Mouse (Mus musculus): ENCODE results near the gene Pnkd. TPM values are rescaled to one million over a fixed set of nuclear protein-coding genes. Genes with fewer than 3 reads are reported as not detected.
"Not testable (repeated sequence)": the region's sequence is repeated elsewhere in the genome, so short reads cannot be mapped to it uniquely, and the experiment has no call there.

Pnkd gene
- total RNA-seq, 2 experiments from 2014 or later: 151 to 152 TPM

DNA sequence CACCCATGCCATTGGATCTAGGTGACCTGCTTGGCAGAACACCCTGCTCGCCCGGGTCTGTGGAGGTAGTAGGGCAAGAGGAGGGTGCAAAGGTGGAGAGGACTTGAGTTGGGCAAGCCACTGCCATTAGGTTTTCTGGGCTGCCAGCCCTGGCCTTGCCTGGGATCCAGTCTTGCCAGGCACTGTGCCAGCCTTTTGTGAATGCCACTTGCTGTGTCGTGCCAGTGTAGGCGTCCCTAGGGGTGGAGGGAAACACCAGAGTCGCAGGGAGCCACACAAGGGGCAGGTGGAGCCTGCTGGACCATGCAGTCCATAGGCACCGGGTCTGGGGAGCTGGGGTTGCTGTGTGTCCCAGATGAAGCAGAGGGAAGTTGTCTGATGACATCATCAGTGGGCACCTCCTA is 55.6 kb downstream of the Pnkd start:
- intact Hi-C loops (cut with DNase I): no loop called here
- peak; percentile 50 to 63 for DNase-seq (ENCODE audit: low spot score in 2 of 2)

DNA sequence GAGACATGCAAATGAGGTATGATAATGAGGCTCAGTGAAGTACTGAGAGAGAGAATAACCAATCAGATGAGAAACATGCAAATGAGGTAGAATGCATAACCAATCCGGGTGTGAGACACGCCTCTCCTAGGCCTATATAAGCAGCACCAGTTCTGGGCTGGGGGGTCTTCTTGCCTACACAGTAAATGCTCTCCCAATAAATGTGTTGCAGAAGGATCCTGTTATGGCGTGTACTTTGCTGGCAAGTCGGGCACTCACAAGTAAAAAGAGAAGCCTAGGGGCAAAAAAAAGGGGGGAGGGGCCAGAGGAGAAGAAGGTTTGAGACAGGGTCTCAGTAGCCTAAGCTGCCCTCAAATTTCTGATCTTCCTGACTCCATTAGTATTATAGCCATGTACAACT is 56.3 kb downstream of the Pnkd start:
- intact Hi-C loops (cut with DNase I); DNase-seq (ENCODE audit: low spot score in 2 of 2): not testable (repeated sequence)

DNA sequence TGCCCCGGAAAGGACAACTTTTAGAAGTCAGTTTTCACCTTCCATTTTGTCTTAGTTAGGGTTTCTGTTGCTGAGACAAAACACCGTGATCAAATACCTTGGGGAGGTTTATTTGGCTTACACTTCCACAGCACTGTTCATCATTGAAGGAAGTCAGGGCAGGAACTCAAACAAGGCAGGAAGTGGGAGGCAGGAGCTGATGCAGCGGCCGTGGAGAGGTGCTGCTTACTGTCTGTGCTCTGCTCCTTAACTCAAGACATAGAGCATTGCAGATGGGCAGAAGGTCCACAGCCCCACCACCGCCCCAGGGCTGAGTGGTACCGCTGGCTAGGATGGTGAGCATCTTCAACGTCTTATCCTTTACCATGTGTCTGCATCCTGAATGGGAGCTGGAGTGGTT is 57.2 kb downstream of the Pnkd start:
- intact Hi-C loops (cut with DNase I): no loop called here
- peak in 1 of 2 experiments; percentile 16 for DNase-seq (ENCODE audit: low spot score in 2 of 2)

DNA sequence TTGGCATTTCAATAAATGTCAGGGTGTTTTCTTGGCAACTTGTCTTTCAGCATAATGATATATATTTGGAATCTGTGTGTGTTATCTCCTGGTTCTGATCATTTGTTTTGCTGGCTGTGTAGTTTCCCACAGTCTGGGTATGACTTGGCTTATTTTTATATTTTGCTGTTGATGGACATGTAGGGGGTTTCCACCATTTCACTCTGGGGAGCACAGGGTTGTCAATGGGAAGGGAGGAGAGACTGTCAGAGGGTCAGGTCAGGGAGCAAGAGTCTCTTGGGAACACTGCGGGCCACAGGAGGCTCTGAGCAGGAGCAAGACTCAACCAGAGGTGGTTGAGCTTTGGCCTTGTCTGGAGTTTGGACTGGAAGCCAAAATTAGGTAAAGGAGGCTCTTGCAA is 57.6 kb downstream of the Pnkd start:
- intact Hi-C loops (cut with DNase I): no loop called here
- DNase-seq (ENCODE audit: low spot score in 2 of 2): no peak

DNA sequence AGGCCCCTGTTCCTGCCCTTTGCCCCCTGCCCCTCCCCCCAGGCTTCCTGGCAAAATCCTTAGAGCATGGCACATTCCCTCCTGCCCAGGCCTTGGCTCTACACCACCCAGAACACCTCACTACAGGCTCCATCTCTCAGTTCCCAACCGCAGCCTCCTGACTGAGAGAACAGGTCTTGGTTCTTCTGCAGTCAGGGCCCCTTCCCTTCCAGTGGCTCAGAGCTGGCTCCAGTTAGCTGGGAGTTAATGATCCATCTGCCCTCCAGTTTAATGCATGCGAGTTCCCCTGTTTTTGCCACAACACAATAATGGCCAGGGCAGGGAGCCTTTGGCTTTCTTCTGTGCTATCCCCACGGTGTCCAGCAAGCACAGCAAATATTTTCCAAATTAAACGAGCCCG is 58.4 kb downstream of the Pnkd start:
- DNase-seq (ENCODE audit: low spot score in 2 of 2): no peak
- intact Hi-C loops (cut with DNase I): no loop called here

DNA sequence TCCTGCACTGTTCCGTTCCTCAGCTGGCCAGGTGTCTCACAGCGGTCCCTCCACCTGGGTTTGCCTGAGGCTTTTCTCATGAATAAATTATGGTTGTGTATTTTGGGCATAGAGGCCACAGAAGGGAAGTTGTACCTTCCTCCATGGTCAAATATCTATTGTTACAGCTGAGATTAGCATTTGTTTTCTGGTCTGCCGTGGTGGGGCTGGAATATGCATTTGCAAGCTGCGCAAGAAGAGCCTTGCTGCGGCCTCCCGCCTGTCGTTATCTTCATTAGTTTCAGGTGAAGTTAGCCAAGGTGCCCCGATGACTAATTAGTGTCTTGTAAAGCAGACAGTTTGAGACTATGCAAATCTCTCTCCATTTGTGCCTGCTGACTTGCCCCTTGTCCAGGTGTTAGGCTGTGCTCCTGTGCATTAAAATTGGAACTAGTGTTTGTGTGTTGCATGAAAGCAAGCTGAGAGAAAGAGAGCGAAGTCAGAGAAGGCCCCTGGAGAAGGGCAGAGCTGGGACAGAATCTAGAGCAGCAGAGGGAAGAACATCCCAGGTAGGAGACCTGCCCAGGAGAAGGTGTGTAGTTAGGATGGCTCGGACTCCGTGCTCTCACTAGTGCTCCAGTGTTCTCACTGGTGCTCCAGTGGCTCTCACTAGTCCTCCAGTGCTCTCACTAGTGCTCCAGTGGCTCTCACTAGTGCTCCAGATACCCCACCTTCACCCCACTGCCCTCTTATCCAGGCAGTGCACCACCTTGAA is 59.6 kb downstream of the Pnkd start:
- DNase-seq (ENCODE audit: low spot score in 2 of 2): no peak
- intact Hi-C loops (cut with DNase I): no loop called here

DNA sequence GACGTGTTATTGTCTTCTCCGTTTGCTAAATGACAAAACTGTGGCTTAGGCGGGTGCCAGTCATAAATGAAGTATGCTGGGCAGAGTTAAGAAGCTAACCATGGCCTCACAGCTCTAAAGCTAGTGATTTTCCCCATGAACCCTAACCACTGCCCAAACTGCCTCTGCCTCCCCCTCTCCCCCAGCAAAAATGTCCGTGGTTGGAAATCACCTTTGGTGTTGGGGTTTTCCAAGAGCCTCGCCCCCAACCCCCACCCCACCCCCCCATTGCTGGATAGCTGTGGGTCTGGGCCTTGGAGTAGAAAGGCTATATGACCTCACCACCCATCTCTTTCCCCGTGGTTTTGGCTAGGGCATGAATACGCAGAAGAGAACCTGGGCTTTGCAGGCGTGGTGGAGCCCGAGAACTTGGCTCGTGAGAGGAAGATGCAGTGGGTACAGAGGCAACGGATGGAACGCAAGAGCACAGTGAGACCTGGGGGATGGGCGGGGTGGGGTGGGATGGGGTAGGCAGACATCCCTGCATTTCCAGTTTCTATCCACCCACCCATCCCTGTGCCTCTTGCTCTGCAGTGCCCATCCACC is 66.5 kb downstream of the Pnkd start:
- intact Hi-C loops (cut with DNase I): no loop called here
- no peak for DNase-seq (ENCODE audit: low spot score in 2 of 2)

DNA sequence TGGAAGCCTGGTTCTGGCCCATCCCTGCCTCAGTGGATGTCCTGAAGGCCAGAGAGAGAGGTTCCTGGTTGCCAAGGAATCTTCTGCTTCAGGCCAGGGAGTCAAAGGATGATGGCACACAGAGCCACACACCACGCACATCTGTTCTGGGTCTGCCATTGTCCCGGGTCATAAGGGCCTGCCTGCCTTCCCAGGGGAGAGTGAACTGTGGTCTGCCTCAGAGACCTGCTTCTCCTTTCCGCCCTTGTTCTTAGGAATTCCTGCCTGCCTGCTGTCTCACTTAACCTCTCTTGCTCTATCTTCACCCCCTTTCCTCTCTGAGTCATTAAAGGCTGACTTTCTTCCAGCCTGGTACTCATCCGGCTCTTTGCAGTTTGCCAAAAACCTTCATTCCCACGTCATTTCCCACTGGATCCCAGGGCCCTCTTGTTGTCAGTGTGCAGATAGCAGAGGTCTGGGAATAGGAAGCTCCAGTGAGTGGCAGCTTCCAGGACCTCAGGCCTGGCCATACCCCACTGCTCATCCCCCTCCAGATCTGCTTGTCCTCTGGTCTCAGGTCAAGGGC is 67.9 kb downstream of the Pnkd start:
- no peak for DNase-seq (ENCODE audit: low spot score in 2 of 2)
- intact Hi-C loops (cut with DNase I): no loop called here

DNA sequence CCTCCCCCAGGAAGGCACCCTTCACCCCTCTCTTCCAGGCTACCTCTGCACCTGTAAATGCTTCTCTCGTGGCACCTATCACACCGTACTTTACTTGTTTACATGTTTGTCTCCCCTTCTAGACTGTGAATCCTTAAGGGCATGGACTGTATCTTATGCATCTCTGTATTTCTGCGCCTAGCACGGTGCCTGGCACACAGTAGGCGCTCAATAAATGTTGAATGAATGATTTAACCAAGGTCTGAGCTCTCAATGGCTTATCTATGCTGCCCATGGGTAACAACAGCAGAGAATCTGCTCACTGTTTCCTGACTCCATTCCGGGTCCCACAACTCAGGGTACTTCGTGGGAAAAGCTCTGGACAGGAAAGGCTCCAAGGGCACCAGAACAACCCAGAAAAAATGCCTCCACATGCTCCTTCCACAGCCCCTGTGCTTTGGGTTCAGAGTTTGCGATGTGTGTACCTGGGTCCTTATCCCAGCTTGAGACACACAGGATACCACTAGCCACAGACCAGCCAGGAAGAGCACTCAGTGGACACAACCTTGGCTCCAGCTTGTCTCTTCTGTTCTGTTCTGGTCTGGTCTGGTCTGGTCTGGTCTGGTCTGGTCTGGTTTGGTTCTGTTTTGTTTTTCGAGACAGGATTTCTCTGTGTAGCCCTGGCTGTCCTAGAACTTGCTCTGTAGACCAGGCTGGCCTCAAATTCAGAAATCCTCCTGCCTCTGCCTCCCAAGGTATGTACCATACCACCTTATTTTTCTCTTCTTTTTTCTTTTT is 68.9 kb downstream of the Pnkd start:
- intact Hi-C loops (cut with DNase I): no loop called here

DNA sequence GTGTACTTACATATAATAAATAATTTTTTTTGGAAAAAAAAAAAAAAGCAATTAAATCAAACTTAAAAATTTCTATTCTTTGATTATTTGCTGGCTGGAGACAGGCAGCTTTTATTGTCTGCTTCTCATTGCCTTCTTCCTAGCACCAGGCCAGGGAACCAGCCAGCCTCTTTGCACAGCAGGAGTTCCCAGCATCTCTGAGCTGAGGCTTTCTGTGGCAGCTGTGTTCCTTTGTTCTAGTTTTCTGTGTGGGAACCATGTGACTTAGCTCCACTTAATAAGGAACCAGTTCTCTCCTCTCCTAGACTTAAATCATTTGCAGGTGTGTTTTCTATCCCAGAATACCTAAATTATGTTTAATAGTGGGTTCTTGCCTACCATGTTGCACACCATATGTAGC is 72.8 kb downstream of the Pnkd start:
- no peak for DNase-seq (ENCODE audit: low spot score in 2 of 2)
- intact Hi-C loops (cut with DNase I): no loop called here

More for the DNA sequence above, 68.9 kb downstream of the Pnkd start:
- DNase-seq (ENCODE audit: low spot score in 2 of 2): no peak

DNA sequence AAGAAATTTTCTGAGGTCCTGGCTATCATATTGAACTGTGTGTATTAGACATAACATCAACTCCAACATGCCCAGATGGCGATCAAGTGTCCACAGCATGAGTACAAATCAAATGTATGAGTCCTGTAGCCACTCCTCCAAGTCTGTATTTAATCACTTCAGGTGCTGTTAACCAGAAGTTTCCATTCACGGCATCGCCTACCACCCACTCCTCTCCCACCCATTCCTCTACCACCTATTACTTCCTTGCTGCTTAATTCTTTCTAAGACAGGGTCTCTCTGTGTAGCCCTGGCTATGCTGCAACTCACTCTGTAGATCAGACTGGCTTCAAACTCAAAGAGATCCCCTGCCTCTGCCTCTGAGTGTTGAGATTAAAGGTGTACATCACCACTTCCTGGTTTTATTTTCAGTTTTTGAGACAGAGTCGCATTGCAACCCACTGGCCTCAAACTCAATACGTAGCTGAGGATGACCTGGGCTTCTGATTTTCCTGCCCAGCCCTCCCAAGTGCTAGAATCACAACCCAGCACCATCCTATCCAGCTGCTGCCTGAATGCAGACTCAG is 75.3 kb downstream of the Pnkd start:
- intact Hi-C loops (cut with DNase I): loop anchor here (5.0 kb wide), 1 partner anchor 153 kb away; no protein-coding TSS in a partner anchor
- DNase-seq (ENCODE audit: low spot score in 2 of 2): no peak

DNA sequence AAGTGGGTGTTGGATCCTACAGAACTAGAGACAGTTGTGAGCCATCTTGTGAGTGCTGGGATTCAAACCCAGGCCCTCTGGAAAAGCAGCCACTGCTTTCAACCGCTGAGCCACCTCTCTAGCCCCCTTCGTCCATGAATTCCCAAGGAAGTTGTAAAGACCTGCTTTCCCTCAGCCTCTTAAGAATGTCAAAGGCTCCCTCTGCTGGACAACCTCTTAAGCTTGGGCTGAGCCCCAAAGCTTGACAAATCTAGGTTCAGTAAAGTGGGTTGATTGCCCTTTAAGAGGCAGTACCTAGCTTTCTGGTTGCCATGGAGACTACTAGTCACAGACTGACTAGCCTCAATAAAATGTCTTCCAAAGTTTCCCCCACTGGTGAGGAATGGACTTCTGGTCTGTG is 77.1 kb downstream of the Pnkd start, which contains the start of gene Catip:
Gene Catip (plus strand): TSS at position 297 of the 400 bp plus-strand sequence.
- intact Hi-C loops (cut with DNase I): loop anchor here (1.0 to 5.0 kb wide), 3 partner anchors 29 to 155 kb away; partner anchors contain the start of gene Ctdsp1

DNA sequence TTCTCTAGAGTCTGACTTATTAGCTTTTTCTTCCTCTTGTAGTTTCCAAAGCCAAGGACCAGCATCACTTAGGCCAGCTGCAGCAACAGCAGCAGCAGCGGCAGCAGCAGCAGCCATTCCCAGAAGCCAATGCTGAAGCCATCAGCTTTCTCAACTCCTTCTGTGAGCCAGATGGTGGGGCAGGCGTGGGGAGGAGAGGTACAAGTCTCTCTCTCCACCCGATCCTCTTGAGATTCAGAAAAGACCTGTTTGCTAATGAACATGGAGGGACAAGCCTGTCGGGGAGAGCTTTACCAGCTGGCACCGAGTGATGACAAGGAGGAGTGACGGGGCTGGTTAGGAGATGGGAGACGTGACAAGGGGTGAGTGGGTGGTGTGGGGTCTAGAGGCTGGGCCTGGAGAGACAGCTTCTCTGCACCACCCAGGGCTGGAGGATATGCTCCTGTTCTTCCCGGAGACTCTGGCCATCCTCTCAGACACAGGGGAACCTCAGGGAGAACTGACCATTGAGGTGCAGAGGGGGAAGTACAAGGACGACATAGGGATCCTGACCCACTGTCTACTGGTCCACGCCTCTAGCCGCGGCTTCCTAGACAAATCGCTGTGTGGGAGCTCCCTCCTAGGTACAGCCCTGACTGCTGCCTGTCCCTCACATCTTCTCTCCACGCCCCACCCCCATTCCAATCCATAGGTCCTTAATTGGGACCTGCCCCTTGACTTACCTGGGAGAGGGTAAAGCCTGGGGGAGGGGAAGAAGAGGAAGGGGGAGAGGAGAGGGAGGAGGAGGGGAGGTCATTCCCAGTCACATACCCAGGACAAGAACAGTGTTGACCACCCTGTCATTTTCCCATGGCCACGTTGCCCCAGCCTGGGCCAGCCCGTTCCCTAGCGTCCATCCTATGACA is 77.8 kb downstream of the Pnkd start:
- intact Hi-C loops (cut with DNase I): loop anchor here (2.0 to 5.0 kb wide), 2 partner anchors 28 to 155 kb away; partner anchors contain the start of gene Ctdsp1
- DNase-seq (ENCODE audit: low spot score in 2 of 2): peak in 1 of 2 experiments; percentile 47

More for the DNA sequence above, 77.1 kb downstream of the Pnkd start, which contains the start of gene Catip:
- DNase-seq (ENCODE audit: low spot score in 2 of 2): peak; percentile 72 to 89

DNA sequence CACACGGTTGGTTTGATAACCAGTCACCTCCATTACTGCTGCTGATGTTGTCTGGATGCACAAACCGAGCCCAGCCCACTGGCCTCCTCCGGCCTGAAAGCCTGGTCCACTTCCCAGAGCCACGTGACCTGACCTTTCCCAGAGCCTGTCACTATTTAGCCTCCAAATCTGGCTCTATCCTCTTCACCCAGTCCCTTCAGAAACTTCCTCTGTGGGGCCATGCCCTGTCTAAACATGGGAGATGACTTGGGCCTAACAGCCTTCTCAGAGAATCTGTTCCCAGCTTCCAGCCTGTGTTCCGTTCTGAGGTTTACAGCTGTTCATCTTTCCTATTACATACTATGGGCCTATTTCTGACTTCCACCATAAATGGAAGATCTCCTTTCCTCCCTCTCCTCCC is 78.7 kb downstream of the Pnkd start:
- peak in 1 of 2 experiments; percentile 53 for DNase-seq (ENCODE audit: low spot score in 2 of 2)
- intact Hi-C loops (cut with DNase I): loop anchor here (2.0 to 5.0 kb wide), 2 partner anchors 27 to 156 kb away; partner anchors contain the start of gene Ctdsp1

DNA sequence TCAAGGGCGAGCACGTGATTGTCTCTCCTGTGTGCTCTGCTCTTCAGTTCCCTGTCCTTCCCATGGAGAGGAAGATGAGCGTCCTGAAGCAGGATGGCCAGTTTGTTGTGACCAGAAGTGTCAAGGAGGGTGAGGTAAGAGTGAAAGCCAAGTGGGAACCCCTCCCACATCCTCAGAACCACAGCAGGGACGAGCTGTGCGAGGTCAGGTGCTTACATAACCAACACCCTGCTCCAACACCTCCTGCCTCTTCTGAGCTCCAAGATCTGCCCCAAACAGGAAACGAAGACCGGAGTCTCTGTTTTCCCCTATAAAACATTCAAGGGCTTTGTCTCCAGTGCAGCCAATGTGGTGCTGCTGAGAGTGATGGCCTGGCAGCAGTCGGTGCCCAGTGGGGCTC is 79.5 kb downstream of the Pnkd start:
- intact Hi-C loops (cut with DNase I): loop anchor here (5.0 kb wide), 1 partner anchor 157 kb away; no protein-coding TSS in a partner anchor

DNA sequence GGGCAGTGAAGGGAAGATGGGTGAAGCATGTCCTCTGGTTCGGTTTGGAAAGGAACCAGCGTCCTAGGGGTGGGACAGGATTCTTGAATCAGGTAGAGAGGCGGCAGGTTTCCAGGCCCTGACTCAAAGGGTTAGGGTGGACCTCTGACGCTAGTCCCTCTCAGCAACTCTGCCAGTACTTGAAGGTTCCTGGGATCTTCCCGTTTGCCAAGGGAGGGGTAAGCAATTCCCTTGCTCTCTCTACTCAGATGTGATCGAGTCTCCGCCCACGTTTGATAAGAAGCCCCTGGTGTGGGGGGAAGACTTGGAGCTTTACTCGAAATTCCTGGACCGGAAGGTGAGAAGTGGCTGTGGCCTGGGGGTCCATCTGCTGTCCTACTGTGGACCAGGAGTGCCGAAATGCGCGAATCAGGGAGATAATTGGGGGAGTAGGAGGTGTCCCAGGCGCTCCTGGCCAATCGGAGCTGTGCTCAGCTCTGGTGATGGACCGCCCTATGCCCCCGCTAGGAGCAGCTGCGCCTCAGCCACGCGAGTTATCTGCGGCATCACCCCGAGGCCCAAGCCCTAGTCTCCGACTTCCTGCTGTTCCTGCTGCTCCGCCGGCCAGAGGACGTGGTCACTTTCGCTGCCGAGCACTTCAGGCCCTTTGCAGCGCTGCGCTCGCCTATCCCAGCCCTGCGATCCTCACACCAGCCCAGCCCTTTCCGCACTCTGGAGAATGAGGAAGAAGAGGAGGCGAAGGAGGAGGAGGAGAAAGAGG is 83.3 kb downstream of the Pnkd start:
- peak; percentile 30 to 54 for DNase-seq (ENCODE audit: low spot score in 2 of 2)
- intact Hi-C loops (cut with DNase I): no loop called here

More for the DNA sequence above, 79.5 kb downstream of the Pnkd start:
- no peak for DNase-seq (ENCODE audit: low spot score in 2 of 2)

DNA sequence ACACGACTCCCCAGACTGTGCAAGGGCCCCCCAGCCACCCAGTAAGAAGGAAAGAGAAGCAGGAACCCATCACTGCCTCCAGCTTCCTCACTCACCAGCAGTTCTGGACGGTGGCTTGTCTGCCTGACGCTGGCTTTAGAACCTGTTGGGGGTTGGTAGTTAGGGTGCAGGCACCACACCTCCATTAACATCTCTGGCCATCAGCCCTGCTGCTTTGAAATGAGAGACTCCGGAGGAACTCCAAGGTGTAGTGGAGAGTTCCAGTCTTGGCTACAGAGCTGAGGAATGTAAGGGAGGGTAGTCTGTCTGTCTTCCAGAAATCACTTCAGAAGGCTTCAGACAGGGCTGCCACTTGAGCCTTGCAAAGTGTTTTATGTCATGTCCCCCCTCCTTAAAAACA is 85.3 kb downstream of the Pnkd start:
- DNase-seq (ENCODE audit: low spot score in 2 of 2): no peak
- intact Hi-C loops (cut with DNase I): no loop called here

DNA sequence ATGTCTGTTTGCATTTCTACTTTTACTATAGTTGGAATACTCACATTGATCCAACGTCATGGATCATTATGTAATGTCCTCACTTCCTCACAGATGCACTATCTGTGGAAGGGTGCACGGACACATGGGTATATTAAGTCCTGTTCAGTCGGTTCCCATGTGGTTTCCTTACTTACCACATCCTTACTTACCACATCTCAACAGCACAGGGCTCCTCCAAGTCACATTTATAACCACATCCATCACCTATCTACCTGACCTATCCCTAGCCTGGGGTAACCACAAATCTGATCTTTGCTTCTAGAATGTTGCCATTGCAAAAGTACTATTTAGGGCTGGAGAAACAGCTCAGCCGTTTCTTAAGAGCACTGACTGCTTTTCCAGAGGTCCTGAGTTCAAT is 88.6 kb downstream of the Pnkd start:
- intact Hi-C loops (cut with DNase I): no loop called here
- no peak for DNase-seq (ENCODE audit: low spot score in 2 of 2)
